Mouse (Mus musculus): ENCODE measurements around the gene Fam227b. TPM values are rescaled to one million over a fixed set of nuclear protein-coding genes. Genes with fewer than 3 reads are reported as not detected.
A peak's percentile ranks its signal among the peaks of the same experiment; 100 is the strongest.

Fam227b gene
- total RNA-seq, 4 experiments from 2014 or later, result not detected

DNA sequence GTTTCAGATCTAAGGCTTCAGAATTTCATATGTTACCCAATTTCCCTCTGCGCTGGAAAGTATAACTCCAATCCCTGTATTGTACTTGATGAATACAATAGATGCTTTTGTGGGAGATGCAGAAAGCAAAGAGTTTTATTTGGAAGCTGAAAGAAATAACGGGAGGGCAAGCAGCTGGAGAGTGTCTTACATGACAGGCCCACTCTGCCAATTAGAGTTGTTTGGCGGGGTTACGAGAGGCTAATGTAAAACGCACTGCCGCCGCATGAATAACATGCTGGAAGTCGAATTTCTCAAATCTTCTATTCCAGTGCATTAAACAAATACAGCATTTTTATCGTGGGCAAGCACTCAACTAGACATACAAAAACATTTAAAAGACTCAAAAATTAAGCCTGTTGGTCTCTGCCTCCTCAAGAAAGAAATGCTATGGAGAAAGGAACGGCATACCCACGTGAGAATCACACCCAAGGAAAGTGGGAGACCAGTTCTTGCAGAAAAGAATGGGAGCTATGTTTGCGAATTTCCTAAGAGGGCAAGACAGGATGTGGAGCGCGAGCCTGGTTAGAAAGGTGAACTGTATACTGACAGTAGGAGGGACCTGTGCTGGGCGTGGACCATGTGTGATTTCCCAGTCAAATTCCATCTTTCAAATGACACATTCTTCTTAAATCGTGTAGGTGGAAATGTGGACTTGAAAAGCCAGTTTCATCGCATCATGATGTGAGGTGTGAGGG lies 90.6 kb downstream of the Fam227b start:
- DNase-seq (ENCODE audit: low spot score in 2 of 2), result no peak

DNA sequence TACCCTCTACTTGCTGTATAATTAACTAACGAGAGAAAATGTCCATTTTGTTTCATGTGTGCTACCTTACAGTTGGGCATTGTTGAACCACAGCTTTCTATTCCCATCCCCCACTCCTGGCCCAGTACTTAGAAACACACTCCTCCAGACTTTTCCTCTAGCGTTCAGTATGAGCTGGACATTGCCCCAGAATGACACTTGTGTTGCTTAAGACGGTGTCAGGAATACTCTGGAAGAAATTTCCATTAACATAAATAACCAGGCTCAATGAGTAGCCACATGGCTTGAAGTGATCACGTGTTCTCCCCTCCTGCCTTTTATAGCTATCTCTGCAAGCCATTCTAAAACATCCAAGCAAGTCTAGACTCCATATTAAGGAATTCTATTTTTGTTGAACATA lies 91.2 kb downstream of the Fam227b start:
- DNase-seq (ENCODE audit: low spot score in 2 of 2), result no peak

DNA sequence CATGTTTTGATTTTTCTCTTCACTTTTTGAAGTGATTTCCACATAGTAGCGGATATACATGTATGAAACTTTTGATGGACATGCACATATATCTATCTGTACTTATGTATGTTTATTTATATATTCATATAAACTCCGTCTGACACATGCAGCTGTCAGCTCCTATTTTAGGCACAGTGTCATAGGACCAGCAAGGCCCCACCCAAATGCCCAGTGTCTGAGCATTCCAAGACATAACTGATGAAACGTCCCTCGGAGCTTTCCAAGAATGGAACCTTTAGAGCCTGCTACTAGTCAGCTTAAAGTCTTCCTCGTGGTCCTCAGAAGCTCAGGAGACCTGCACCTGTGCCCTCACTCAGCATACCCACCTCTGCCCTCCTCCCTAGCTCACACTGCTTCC lies 98.1 kb downstream of the Fam227b start:
- DNase-seq (ENCODE audit: low spot score in 2 of 2), result no peak

DNA sequence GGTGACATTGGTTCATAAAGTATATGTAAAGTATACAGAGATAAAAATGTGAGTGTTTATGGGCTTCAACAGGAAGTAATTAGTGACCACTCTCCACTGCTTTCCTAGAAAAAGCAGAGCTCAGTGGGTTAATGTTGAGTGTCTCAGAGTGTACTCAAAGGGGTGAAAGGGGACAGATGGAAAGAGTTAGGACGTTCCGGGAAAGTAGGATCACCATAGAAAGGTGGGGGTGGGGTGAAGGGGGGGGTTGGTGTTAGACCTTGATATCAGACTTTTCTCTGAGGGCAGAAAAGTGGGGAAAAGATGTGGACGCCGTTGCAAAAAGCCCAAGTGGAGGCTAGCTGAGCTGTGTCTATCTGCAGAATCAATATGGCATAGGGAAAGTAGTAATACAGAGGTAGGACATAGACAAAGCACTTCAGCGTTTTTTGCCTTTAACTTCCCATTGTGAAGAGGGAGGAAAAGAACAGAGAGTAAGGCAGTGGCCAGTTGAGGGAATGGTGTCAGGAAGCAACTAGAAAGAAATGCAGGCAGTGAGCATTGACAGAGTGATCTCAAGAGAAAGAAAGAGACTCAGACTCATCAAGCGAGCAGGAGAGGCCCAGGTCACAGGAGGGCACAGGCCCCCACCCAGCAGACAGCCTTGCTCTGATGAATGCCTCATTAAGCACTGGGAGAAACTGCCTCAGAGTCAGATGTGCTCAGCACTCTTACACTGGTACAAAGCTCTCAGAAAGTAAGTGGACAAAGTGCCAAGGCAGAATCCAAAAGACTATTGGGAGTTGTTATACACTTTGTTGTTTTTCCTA lies 98.9 kb downstream of the Fam227b start:
- no peak for DNase-seq (ENCODE audit: low spot score in 2 of 2)

DNA sequence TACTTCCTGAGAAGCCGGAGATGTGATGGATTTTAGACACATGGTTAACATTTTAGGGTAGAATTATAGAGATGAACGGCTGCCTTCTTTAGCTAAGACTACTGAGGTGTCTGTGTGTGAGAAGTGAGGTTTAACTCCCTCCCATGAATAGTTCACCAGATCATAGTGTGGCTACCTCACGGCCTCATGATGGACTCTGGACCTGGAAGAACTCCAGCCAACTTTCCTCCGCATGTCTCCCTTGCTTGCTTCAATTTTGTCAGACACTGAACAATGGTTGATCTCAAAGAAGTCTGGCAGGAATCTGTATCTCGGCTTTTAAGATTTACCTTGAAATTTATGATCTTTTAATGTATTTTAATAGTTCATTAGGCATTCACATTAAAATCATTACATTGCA lies 106.2 kb downstream of the Fam227b start:
- no peak for DNase-seq (ENCODE audit: low spot score in 2 of 2)

DNA sequence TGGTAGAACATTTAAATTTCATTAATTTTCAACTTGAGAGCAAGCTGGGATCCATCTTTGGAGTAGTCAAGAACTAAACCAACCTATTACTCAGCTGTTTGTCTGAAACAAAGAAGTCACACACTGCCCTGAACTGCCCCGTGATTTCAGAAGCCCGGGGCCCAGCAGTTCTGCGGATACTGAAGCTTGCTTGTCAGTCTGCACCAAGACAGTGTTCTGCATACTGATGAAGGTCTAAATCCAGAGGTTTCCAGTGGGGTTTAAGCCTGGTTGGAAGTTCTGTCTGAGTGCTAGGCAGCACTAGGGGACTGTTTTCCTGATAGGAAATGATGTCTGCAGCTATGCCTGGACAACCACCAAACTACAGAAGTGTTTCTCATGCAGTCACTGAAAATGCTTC lies 109.1 kb downstream of the Fam227b start:
- DNase-seq (ENCODE audit: low spot score in 2 of 2), result no peak

DNA sequence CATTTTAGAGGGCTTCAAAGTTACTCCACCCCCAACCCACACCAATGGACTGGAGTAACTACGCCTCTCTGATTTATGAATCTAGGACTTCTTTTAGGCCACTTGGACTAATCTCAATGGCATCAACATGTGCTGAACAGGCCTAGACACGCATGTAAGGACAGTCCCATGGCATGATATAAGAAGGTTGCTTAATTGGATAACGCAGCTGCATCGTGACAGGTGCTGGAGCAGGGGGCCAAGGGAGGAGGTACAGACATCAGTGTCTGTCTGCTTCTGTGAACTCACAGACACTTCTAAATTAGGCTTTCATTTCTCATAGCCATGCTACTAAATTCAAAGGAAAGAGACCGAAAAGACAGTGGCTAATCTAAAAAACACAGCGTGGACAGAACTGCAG lies 110.6 kb downstream of the Fam227b start:
- no peak for DNase-seq (ENCODE audit: low spot score in 2 of 2)

DNA sequence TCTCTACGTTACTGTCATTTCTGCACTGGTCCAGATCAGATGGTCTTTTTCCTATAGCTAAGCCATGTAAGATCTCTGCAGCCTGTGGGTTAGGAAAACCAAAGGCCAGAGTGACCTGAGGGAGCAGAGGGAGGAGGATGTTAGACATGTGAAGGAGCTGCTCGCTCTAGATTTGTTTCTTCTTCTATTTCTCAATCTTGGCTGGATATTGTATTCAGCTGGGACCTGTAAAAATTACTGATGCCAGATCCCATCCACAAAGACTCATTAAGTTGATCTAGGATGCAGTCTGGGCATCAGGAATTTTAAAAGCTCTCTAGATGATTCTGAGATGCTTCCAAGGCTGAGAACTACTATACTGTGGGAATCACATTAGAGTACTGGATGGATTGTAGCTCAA lies 111.2 kb downstream of the Fam227b start:
- DNase-seq (ENCODE audit: low spot score in 2 of 2), result no peak

DNA sequence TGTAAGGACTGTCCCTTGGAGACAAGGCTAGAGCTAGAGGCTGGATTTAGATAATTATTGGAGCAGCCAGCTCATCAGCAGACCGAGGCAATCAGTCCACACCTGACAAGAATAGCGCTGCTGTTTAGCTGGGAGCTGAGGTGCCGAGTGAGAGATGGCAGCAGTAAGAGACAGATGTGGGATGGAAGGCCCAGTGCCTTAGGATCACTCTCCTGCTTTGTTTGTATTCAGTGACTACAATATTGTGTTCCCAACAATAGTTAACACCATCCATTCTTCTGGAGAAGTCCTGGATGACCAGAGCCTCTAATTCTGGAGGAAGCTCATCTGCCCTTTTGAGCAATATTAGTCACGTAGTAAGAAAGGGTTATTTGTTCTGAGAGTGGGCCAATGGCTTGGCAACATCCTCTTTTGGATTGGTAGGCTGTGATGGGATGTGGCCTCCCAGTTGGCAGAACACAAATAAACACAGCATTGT lies 112.4 kb downstream of the Fam227b start:
- DNase-seq (ENCODE audit: low spot score in 2 of 2), result peak in 1 of 2 experiments; percentile 23

DNA sequence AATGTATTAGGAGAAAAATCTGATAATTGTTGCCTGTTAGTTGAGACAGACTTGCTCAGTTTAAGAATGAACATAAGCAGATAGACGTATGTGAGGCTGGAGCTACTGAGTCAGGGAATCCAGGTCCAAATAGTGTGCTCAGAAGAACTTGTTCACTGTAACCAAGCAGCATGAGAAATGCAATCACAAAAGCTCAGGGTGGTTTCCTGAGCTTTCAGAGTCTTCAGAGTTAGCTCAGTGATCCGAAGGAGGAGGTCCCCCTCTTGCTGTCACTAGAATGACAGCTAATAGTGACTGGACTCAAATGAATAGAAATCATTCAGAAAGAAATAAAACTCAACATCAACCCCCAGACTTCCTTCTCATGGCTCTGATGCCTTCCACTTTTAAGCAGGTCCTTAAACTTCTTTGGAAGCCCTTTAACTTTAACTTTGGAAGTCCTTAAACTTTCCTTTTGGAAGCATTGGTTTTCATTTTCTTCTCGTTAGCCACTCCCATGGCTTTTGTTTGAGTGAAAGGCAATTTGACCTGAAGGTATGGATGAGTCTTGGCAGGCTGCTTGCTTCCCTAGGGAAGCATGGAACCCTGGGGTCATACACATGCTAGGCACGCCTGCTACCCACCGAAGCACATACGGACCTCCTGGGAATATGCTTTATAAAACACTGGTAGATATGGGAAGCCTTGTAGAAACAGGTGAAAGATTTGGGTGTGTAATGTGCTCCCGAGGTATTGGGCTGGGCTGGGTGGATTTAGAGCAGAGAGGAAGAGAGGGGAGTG lies 113.4 kb downstream of the Fam227b start:
- DNase-seq (ENCODE audit: low spot score in 2 of 2), result no peak

DNA sequence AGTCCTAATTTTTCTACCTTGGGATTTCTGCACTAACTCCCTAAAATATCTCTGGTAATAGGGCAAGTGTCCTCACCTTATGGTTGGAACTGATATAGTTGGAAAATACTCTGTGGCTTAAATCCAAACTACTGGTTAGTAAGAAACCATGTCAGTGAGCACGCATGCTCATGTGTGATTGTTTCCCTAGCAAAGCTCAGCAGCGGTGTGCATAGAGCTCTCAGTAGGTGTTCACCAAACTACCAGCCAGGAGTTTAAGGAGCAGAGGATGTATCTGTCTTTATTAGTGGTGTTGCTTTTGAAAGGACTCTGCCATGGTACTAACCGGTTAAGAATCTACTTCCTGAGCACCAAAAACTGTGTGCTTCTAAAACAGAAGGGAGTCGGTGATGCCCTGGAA lies 115.7 kb downstream of the Fam227b start:
- DNase-seq (ENCODE audit: low spot score in 2 of 2), result no peak

DNA sequence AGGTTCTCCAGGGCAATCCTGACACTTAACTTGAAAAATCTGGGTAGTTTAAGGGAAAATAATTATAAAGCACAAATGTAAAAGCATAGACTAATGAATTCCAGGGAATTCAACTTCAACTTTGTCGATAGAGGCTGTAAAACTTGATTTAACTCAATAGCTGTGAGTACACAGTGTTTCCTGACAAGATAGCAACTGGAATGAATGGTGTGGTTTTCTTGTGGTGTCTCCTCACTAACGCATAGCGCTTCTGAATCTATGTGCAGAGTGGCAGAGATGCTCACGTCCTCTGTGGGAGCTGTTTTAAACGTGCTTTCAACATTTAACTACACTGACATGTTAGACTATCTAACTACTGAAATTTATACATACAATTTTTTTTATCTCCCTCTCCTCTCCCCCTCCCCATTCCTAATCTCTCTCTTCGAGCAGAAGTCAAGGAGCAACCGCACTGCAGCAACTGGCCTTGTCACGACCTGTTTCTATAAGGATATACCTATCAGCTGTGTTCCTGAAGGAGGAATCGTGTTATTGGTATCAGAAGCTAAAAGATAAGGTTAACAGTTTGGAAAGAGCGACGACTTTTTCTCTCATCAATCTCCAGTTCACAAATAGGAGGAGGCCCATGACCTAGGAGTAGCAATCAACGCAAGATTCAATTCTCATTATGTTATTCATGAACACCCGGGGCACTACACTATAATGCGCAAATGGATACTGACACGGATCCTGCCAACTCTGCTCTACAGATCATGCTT lies 116.6 kb downstream of the Fam227b start:
- DNase-seq (ENCODE audit: low spot score in 2 of 2), result no peak

DNA sequence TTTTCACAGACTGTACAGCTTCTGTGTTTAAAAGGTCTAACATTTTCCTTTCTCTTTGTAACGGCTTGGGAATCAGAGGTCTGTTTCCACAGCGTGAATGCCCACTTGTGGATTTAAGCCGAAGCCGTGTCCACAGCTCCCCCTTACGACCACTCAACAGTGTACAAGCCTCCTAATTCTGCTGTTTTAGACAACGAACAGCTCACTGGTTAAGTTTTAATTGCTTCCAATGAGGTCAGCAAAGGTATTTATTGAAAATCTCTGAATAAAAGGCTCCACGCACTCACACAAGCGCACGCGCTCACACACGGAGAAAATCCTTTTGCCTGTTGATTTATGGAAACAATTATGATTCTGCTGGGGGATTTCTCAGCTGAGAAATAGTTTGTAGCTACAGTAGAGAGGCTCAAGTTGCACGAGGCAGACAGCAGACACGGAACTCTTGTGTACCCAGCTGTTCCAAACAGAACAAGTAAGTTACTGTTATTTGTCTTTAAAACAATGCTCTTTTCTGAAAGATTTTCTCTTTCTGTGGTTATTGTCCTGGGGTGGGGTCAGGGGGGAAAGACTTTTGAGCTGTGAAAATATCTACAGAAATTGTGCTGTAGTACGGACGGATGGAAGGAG lies 117.3 kb downstream of the Fam227b start, which contains the start of gene Fgf7:
Gene Fgf7, plus strand, starts transcription at position 280 of the 627 bp plus-strand sequence.
- DNase-seq (ENCODE audit: low spot score in 2 of 2), result no peak

DNA sequence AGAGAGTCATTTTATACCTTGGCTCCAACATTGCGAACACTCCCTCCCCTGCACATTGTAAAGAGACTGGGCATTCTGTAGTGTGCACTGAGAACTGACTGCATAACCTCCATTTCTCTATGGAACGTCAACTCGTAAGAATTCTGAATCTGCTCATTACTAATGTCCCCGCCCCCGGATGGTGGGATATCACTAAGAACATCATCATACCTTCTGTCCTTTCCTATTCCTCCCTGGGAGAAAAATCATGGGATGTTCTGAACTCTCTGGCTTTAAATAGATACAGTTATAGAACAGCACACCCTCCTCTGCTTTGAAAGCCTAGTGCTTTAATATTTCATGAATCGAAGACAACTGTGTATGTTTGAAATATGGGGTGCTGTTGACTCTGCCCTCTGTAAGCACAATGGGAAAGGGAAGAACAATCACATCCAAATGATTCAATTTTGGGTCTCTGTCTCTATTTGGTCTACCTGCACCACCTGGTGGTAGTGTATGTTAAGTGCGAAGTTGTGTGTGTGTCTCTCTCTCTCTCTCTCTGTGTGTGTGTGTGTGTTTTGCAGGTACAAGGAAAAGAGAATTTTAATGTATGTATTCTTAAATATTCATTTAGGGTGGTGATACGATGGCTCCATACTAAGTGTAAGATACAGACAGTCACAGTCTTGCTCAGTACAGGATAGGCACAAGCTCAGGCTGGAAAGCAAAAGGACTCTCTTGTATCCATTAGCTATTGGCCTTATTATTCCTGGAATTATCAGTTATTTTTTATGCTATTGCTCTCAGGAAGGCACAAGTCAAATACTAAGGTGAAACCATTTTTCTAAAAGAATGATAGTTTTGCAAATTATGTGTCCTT lies 118.5 kb downstream of the Fam227b start:
- no peak for DNase-seq (ENCODE audit: low spot score in 2 of 2)

DNA sequence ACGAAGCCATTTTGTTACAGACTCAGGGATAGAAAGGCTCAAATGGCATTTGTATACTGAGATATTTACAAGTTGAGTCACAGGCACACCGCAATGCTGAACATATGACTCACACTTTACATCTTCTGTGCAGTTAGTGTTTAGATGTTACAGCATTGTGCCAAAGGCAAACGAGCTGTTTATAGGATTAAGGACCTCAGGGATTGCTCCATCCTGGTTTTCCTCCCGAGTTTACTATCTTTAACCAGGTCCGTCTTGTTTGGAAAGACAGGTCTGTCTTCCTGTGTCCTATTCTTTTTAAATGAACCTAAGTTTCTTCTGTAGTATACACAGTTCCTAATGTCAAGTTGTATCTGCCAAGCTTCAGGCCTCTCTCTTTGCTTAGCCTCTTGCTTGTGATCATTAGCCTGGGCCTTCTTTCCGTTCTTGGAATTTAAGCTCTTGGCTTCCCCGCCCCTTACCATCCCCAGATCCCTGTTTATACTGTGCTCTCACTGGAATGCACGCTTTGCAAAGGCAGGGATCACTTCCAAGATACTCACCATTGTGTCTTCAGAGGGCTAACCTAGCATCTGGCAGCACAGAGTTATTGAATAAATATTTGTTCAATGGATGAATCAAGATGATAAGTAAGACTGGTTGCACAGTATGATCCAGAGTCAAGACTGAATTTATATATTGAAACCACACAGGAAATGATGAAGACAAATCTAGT lies 120.5 kb downstream of the Fam227b start:
- DNase-seq (ENCODE audit: low spot score in 2 of 2), result no peak

DNA sequence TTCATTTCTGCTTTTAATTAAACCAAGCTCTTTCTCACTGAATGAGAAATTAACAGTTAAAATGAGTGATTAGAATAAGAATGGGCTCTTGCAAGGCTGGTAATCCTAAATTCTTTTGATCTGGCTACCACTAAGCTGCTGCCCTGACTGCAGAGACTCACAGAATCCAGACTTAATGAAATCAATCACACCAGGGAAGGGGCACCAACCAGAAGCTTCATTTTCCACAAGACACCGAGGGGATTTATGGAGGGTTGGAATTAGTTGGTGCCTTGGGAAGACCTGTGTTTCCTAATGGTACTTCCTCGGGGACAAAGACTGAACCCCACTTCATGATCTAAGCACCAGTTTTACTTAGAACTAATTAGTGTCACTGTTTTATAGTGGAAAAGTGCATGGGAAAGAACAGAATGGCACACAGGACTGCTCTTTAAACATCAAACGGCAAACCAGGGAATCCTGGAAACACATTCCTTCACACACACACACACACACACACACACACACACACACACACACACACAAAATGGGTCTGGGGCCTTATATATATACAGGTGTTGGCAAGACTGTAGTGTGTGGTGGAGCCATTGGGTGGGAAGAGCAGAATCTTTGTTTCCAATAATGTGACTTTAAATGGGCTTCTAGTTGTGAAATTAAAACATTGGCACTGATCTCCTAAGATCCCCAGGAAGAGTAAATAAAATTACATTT lies 135.9 kb downstream of the Fam227b start:
- DNase-seq (ENCODE audit: low spot score in 2 of 2), result no peak

DNA sequence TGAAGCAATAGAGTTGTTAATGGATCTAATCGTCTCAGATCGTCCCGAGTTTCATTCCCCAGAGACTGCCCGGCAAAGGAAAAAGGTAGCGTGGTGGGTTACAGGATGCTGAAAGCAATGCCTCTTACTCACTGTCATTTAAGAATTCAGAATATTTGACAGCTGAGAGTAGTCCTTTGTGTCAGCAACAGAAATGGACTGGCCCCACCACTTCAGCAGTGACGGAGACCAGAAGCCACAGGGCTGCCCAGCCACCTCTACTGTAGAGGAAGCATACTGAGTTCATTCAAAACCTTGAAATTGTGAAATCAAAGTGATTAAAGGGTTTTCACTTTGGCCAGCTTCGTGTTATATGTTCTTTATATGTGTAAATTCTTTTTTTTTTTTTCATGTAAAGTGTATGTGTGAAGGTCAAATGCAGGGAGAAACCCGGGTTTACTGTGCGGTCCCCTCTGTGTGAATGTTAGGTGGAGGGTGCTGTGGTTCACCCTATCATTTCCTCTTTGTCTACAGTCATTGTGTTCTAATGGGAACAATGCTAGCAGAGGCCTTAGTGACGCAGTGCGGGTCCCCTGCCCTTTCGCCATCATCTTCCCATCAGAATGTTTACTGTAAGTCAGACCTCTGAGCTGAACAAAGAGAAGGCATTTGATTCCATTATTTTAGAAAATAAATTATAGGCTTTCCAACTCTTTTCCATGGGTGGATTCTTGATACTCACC lies 136.7 kb downstream of the Fam227b start:
- no peak for DNase-seq (ENCODE audit: low spot score in 2 of 2)

DNA sequence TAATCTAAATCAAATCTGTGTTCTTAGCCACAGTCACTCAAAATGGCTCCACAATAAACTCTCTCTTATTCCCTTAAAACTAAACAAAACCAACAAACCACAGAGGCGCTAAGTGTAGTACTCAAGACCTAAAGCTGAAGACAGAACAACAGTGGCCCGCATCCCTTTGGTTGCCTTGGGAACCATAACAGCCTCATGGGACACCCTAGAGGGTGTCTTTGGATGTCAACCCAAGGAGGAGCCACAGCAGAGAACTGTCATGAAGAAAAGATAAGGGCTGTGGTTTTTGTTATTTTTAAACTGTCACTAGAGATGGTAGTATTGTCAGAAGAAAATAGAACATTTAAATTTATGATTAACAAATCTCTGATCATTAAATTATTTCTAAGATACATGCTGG lies 145.1 kb downstream of the Fam227b start:
- no peak for DNase-seq (ENCODE audit: low spot score in 2 of 2)

Measured in left cerebral cortex, adult 8-10 months (tissue).